Mouse (Mus musculus): Measurements from ENCODE around the gene Gbp5. TPM values are rescaled to one million over a fixed set of nuclear protein-coding genes. Genes with fewer than 3 reads are reported as not detected.
"Not testable (repeated sequence)": the region's sequence is repeated elsewhere in the genome, so short reads cannot be mapped to it uniquely, and the experiment has no call there.

The Gbp5 gene
- total RNA-seq, 1 experiment from 2014 or later: 8.4 TPM

GRCm38 (mm10) chr3:142535667-142536066 is 41.9 kb downstream of the Gbp5 start:
- ATAC-seq (replicated peaks; ENCODE audit: low read depth, poor library complexity, severe bottlenecking): no peak

GRCm38 (mm10) chr3:142541391-142541790 is 47.6 kb downstream of the Gbp5 start:
- no peak for ATAC-seq (replicated peaks; ENCODE audit: low read depth, poor library complexity, severe bottlenecking)

- ATAC-seq (replicated peaks; ENCODE audit: low read depth, poor library complexity, severe bottlenecking): not testable (repeated sequence)
Observed at GRCm38 (mm10) chr3:142542776-142543175, 49.0 kb downstream of the Gbp5 start.

- ATAC-seq (replicated peaks; ENCODE audit: low read depth, poor library complexity, severe bottlenecking): no peak
Observed at GRCm38 (mm10) chr3:142546690-142547089, 52.9 kb downstream of the Gbp5 start.

GRCm38 (mm10) chr3:142550052-142550676 is 56.4 kb downstream of the Gbp5 start:
- ATAC-seq (replicated peaks; ENCODE audit: low read depth, poor library complexity, severe bottlenecking): no peak

GRCm38 (mm10) chr3:142554601-142555000 is 60.8 kb downstream of the Gbp5 start:
- ATAC-seq (replicated peaks; ENCODE audit: low read depth, poor library complexity, severe bottlenecking): no peak

- ATAC-seq (replicated peaks; ENCODE audit: low read depth, poor library complexity, severe bottlenecking): no peak
Observed at GRCm38 (mm10) chr3:142555623-142556022, 61.8 kb downstream of the Gbp5 start.

GRCm38 (mm10) chr3:142559632-142560228 is 66.0 kb downstream of the Gbp5 start, which contains the start of gene Gbp3:
Gene Gbp3, plus strand, starts transcription at chr3:142560026.
- no peak for ATAC-seq (replicated peaks; ENCODE audit: low read depth, poor library complexity, severe bottlenecking)

- peak; percentile 96 for ATAC-seq (replicated peaks; ENCODE audit: low read depth, poor library complexity, severe bottlenecking)
Observed at GRCm38 (mm10) chr3:142560296-142560948, 66.6 kb downstream of the Gbp5 start.

- no peak for ATAC-seq (replicated peaks; ENCODE audit: low read depth, poor library complexity, severe bottlenecking)
Observed at GRCm38 (mm10) chr3:142561045-142561646, 67.4 kb downstream of the Gbp5 start.

- no peak for ATAC-seq (replicated peaks; ENCODE audit: low read depth, poor library complexity, severe bottlenecking)
Observed at GRCm38 (mm10) chr3:142561666-142562065, 67.9 kb downstream of the Gbp5 start.

- ATAC-seq (replicated peaks; ENCODE audit: low read depth, poor library complexity, severe bottlenecking): not testable (repeated sequence)
Observed at GRCm38 (mm10) chr3:142567490-142567889, 73.7 kb downstream of the Gbp5 start.

- ATAC-seq (replicated peaks; ENCODE audit: low read depth, poor library complexity, severe bottlenecking): no peak
Observed at GRCm38 (mm10) chr3:142570738-142571137, 77.0 kb downstream of the Gbp5 start.

Other genes with a start within 250 kb of the Gbp5 start
- gene Pdlim5, start 98.3 kb upstream of the Gbp5 start, total RNA-seq (2017): 17.2 and 18.5 TPM in 2 replicates
- 38.9 and 39.1 TPM in 2 replicates for gene Gbp7, start 36.4 kb downstream of the Gbp5 start, total RNA-seq (2017)
- 38.0 and 46.6 TPM in 2 replicates for gene Gbp3, start 66.0 kb downstream of the Gbp5 start, total RNA-seq (2017)
- gene Gbp2b, start 100.9 kb downstream of the Gbp5 start, total RNA-seq (2017): not detected in 2 replicates
- gene Gbp2, start 126.6 kb downstream of the Gbp5 start, total RNA-seq (2017): 16.2 and 19.8 TPM in 2 replicates
- 16.5 and 18.5 TPM in 2 replicates for gene Kyat3, start 207.1 kb downstream of the Gbp5 start, total RNA-seq (2017)

All from common myeloid progenitor, adult 5-6 weeks (primary cell).